Mouse (Mus musculus) ES-Bruce4 (cell line): ENCODE results near the gene Pgbd5. TPM values are rescaled to one million over a fixed set of nuclear protein-coding genes. Genes with fewer than 3 reads are reported as not detected.

Source experiments
- H3K27ac ChIP-seq: 2 replicates; pipeline ENCODE4 v1.5.1; 2012; ENCODE audit warnings: low read length, inconsistent platforms; ENCODE audit not compliant: insufficient read depth
- H3K27me3 ChIP-seq: 2 replicates; pipeline ENCODE4 v1.6.1; 2012; ENCODE audit warnings: mild to moderate bottlenecking, low read length, inconsistent platforms; ENCODE audit not compliant: control insufficient read depth, poor library complexity, insufficient read depth, severe bottlenecking
- H3K36me3 ChIP-seq: 2 replicates; pipeline ENCODE4 v1.6.1; 2012; ENCODE audit warnings: inconsistent platforms, mild to moderate bottlenecking, low read length, moderate library complexity; ENCODE audit not compliant: control insufficient read depth, poor library complexity, insufficient read depth, severe bottlenecking
- H3K4me1 ChIP-seq: one replicate; pipeline ENCODE4 v1.8.1; 2011; ENCODE audit warnings: low read length; ENCODE audit not compliant: control insufficient read depth, insufficient read depth
- H3K4me3 ChIP-seq: 2 replicates; pipeline ENCODE4 v1.5.1; 2011; ENCODE audit warnings: low read depth, mild to moderate bottlenecking, low read length
- H3K9ac ChIP-seq: 2 replicates; pipeline ENCODE4 v1.6.1; 2012; ENCODE audit warnings: low read depth, mild to moderate bottlenecking, inconsistent platforms; ENCODE audit not compliant: poor library complexity, severe bottlenecking
- H3K9me3 ChIP-seq: replicated peaks from 2 replicates; pipeline ENCODE4 v1.6.1; 2012; ENCODE audit warnings: mild to moderate bottlenecking, low read length, inconsistent platforms; ENCODE audit not compliant: control insufficient read depth, poor library complexity, insufficient read depth, severe bottlenecking
- CTCF ChIP-seq: IDR thresholded peaks from one replicate; pipeline ENCODE4 v1.8.1; 2011; ENCODE audit warnings: low read depth, low read length
- EP300 ChIP-seq: IDR thresholded peaks from 2 replicates; pipeline ENCODE4 v1.6.1; 2011; ENCODE audit warnings: low read depth, low read length; ENCODE audit not compliant: insufficient read depth
- POLR2A ChIP-seq: IDR thresholded peaks from one replicate; pipeline ENCODE4 v1.8.1; 2011; ENCODE audit warnings: low read length; ENCODE audit not compliant: insufficient read depth
- polyA plus RNA-seq: library from polyadenylated mRNA; stranded (reverse); fragments of >200 nt; gene quantifications from 2 replicates; pipeline ENCODE4 v1.2.4, GENCODE M21; 2011; ENCODE audit warnings: low read depth; ENCODE audit not compliant: missing spikeins, insufficient read depth, insufficient read length

The Pgbd5 gene
- 3.6 and 4.0 TPM in 2 replicates for polyA plus RNA-seq

- TF ChIP-seq CTCF (no peak), POLR2A (no peak), EP300 (no peak)
- no peaks in the 10 kb centered on the region for H3K4me1 ChIP-seq
These were observed at the start of gene Pgbd5 for GRCm38 (mm10) chr8:124439558-124439957. Gene Pgbd5, minus strand, starts transcription at chr8:124439658.

GRCm38 (mm10) chr8:124483356-124484115, 44.1 kb upstream of the Pgbd5 start:
- no peak overlapping the region for H3K9ac ChIP-seq
- no peak overlapping the region for H3K4me3 ChIP-seq
- H3K27ac ChIP-seq, result 0 out of 2 replicates have a peak overlapping the region, but pooled peaks have one; percentile 27
- TF ChIP-seq CTCF, result peak; percentile 67
- TF ChIP-seq EP300, result no peak
- H3K27me3 ChIP-seq, result no peaks in the 10 kb centered on the region
- no peaks in the 10 kb centered on the region for H3K4me1 ChIP-seq
- no peaks in the 10 kb centered on the region for H3K9me3 ChIP-seq
- no peaks in the 10 kb centered on the region for H3K36me3 ChIP-seq

More at GRCm38 (mm10) chr8:124439558-124439957, at the start of gene Pgbd5:
- Histone ChIP-seq H3K27ac (no peak within 1 kb of the TSS), H3K4me3 (no peak within 1 kb of the TSS), H3K9ac (no peak within 1 kb of the TSS), H3K27me3 (no peaks in the 10 kb centered on the region), H3K36me3 (no peaks in the 10 kb centered on the region), H3K9me3 (no peaks in the 10 kb centered on the region)

DNA sequence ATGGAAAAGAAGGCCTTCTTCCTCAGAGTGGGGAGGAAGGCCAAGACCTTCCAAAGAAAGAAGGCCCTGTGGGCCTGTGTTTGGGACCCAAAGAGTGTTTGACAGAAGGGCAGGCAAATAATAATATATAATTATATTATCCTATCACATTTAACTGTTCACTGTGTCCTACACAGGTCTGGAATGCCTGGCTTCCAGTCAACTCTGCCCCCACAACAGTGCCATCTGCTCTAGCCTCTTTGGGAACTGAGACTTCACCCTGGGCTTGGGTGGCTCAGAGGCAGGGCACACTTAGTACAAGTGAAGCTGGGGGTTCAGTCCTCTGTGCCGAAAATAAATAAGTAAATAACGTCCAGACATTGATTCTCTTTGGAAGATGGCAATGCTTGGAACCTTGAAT, 43.3 kb upstream of the Pgbd5 start:
- H3K4me3 ChIP-seq, result no peak overlapping the region
- H3K36me3 ChIP-seq, result no peaks in the 10 kb centered on the region
- no peaks in the 10 kb centered on the region for H3K4me1 ChIP-seq
- no peaks in the 10 kb centered on the region for H3K27me3 ChIP-seq
- H3K27ac ChIP-seq, result no peak overlapping the region
- no peaks in the 10 kb centered on the region for H3K9me3 ChIP-seq
- no peak overlapping the region for H3K9ac ChIP-seq
- TF ChIP-seq POLR2A (no peak), EP300 (no peak), CTCF (no peak)

GRCm38 (mm10) chr8:124480321-124480720, 40.9 kb upstream of the Pgbd5 start:
- Histone ChIP-seq H3K4me3 (no peak overlapping the region), H3K27me3 (no peaks in the 10 kb centered on the region), H3K4me1 (no peaks in the 10 kb centered on the region), H3K9ac (no peak overlapping the region), H3K36me3 (no peaks in the 10 kb centered on the region), H3K27ac (no peak overlapping the region), H3K9me3 (no peaks in the 10 kb centered on the region)
- TF ChIP-seq POLR2A (no peak), EP300 (no peak), CTCF (no peak)

DNA sequence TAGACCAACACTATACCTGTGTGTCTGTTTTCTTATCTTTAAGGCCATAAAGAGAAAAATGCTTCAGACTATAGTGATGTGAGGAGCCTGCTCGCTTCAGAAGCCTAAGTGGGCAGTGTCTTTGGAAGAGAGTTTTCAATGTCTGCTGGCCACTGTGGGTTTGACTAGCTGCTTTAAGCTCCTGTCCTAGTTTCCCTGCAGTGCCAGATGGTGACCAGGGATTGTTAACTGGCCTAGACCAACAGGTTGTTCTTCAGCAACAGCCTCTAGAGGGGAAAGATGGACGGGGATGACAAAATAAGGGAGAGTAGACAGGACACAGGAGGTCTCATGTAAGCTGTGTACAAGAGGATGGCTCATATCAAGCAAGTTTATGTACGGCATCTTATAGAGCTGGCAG, 39.8 kb upstream of the Pgbd5 start:
- H3K4me3 ChIP-seq, result no peak overlapping the region
- H3K27ac ChIP-seq, result no peak overlapping the region

GRCm38 (mm10) chr8:124476701-124477100, 37.2 kb upstream of the Pgbd5 start:
- no peak overlapping the region for H3K27ac ChIP-seq
- no peaks in the 10 kb centered on the region for H3K36me3 ChIP-seq
- H3K4me1 ChIP-seq, result no peaks in the 10 kb centered on the region
- no peak overlapping the region for H3K4me3 ChIP-seq
- no peaks in the 10 kb centered on the region for H3K27me3 ChIP-seq
- no peak overlapping the region for H3K9ac ChIP-seq
- H3K9me3 ChIP-seq, result no peaks in the 10 kb centered on the region
- TF ChIP-seq POLR2A, result no peak
- no peak for TF ChIP-seq EP300
- TF ChIP-seq CTCF, result no peak

More for the DNA sequence above, 39.8 kb upstream of the Pgbd5 start:
- H3K9me3 ChIP-seq, result no peaks in the 10 kb centered on the region
- H3K4me1 ChIP-seq, result no peaks in the 10 kb centered on the region
- TF ChIP-seq EP300 (no peak), POLR2A (no peak), CTCF (no peak)
- no peaks in the 10 kb centered on the region for H3K36me3 ChIP-seq
- H3K9ac ChIP-seq, result no peak overlapping the region
- no peaks in the 10 kb centered on the region for H3K27me3 ChIP-seq
